Mouse (Mus musculus): ENCODE data around the gene Lgals7. TPM values are rescaled to one million over a fixed set of nuclear protein-coding genes. Genes with fewer than 3 reads are reported as not detected.

Gene Lgals7
- polyA plus RNA-seq, 1 experiment from 2014 or later = 0.74 TPM

GRCm38 (mm10) chr7:28907195-28907594 is 43.5 kb downstream of the Lgals7 start:
- no peak for ATAC-seq
- CTCF ChIA-PET = no interaction called here
- H3K27me3 ChIP-seq = no peaks in the 10 kb centered on the region

DNA sequence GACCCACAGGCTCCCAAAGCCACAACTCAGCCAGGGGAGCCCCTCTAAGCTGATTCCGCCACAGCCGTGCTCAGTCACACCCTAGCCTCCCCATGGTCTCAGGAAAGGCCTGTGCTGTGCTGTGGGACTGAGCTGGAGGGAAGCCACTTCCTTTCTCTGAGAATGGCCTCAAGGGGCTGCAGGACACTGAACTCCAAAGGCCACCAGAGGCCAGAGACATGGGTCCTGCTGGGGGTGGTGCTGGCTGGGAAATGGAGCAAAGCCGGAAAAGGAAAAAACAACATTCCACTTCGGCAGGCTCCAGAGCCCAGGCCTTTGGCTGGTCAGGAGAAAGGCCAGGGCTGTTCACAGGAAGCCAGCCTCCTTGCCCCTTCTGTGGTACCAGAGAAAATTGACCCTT is 48.0 kb downstream of the Lgals7 start:
- ChIA-PET CTCF (no interaction called here), POLR2A (no interaction called here)
- ATAC-seq (no peak), DNase-seq (ENCODE audit: low read depth, low spot score) (no peak)
- TF ChIP-seq CTCF (IDR thresholded peaks at IDR 0.05) = no peak
- H3K27me3 ChIP-seq = no peaks in the 10 kb centered on the region
- in situ Hi-C loops (cut with MboI; ENCODE audit: low pct_unique_long_range_greater_than_20kb) = loop anchor here (10.0 kb wide), 1 partner anchor 53 kb away; the partner anchor contains the start of gene Actn4

More at GRCm38 (mm10) chr7:28907195-28907594, 43.5 kb downstream of the Lgals7 start:
- in situ Hi-C loops (cut with MboI; ENCODE audit: low pct_unique_long_range_greater_than_20kb) = no loop called here
- POLR2A ChIA-PET = interaction anchor here (2.1 kb wide), 1 partner anchor 11 kb away, joined by 5 read pairs; no protein-coding TSS in a partner anchor
- DNase-seq (ENCODE audit: low read depth, low spot score) = no peak
- no peak for TF ChIP-seq CTCF (IDR thresholded peaks at IDR 0.05)

- POLR2A ChIA-PET = no interaction called here
These were observed 49.5 kb downstream of the Lgals7 start for GRCm38 (mm10) chr7:28913171-28913570.

More at GRCm38 (mm10) chr7:28913171-28913570, 49.5 kb downstream of the Lgals7 start:
- ATAC-seq = no peak
- no peak for DNase-seq (ENCODE audit: low read depth, low spot score)
- CTCF ChIA-PET = interaction anchor here (0.7 kb wide), 1 partner anchor 35 kb away, joined by 3 read pairs; no protein-coding TSS in a partner anchor
- H3K27me3 ChIP-seq = no peaks in the 10 kb centered on the region
- in situ Hi-C loops (cut with MboI; ENCODE audit: low pct_unique_long_range_greater_than_20kb) = loop anchor here (10.0 kb wide), 1 partner anchor 52 kb away; the partner anchor contains the start of gene Actn4
- TF ChIP-seq CTCF (IDR thresholded peaks at IDR 0.05) = no peak

Other genes starting within 250 kb of the Lgals7 start
- not detected for gene Acp7, start 232.5 kb upstream of the Lgals7 start, polyA plus RNA-seq (2021)
- not detected for gene Fbxo27, start 171.0 kb upstream of the Lgals7 start, polyA plus RNA-seq (2021)
- gene Fbxo17, start 147.0 kb upstream of the Lgals7 start, polyA plus RNA-seq (2021) = 5.9 TPM
- 65.8 TPM for gene Mrps12, start 122.0 kb upstream of the Lgals7 start, polyA plus RNA-seq (2021)
- gene Sars2, start 121.9 kb upstream of the Lgals7 start, polyA plus RNA-seq (2021) = 14.8 TPM
- not detected for gene Ccer2, start 107.7 kb upstream of the Lgals7 start, polyA plus RNA-seq (2021)
- gene Sirt2, start 97.1 kb upstream of the Lgals7 start, polyA plus RNA-seq (2021) = 103 TPM
- gene Nfkbib, start 96.3 kb upstream of the Lgals7 start, polyA plus RNA-seq (2021) = 37.2 TPM
- gene Rinl, start 74.9 kb upstream of the Lgals7 start, polyA plus RNA-seq (2021) = 2.6 TPM
- gene Hnrnpl, start 55.3 kb upstream of the Lgals7 start, polyA plus RNA-seq (2021) = 309 TPM
- gene Ech1, start 38.6 kb upstream of the Lgals7 start, polyA plus RNA-seq (2021) = 208 TPM
- 4.1 TPM for gene Lgals4, start 30.0 kb upstream of the Lgals7 start, polyA plus RNA-seq (2021)
- 0.06 TPM for gene Capn12, start 17.6 kb downstream of the Lgals7 start, polyA plus RNA-seq (2021)
- 485 TPM for gene Actn4, start 98.5 kb downstream of the Lgals7 start, polyA plus RNA-seq (2021)
- 328 TPM for gene Eif3k, start 118.0 kb downstream of the Lgals7 start, polyA plus RNA-seq (2021)
- 4.7 TPM for gene Map4k1, start 118.2 kb downstream of the Lgals7 start, polyA plus RNA-seq (2021)